Mouse (Mus musculus) lung, adult 18-20 months (tissue): ENCODE measurements at regions not wholly inside any gene's neighbourhood (a gene's known extent, or its start where the extent isn't known, plus 50 kb on each side); places are given as distances from the start of the nearest gene placed in this dataset.

ENCODE experiments used
- DNase-seq, 2 experiments: peaks; one replicate each; pipeline ENCODE4 v3.0.0; 2022; ENCODE audit warnings: mixed read lengths in 2 of 2

DNA sequence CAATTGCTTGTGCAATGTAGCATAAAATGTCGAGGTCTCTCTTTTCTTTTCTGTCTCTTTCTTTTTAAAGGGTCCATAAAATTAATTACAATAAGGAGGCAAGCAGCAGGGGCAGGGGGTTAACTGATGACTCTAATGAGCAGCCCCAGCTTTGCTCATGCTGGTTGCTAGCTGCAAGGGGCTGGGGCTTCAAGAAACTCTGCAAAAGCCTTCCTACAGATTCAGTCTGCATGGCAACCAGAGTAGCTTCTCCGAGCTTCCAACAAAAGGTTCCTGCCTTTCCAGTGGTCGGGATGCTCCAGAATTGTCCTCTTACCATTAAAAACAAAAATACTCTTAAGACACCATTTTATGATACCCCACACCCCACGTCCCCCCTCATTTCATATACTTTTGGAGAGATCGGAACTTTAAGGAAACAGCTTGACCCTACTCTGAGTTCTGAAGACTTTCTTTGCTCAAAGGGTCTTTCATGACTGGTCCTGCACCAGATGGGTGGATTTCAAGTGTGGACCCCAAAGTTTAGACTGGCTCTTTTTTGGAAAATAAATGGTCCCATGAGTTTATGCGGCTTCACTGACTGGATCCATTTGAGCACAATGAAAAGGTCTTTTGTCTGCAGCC, 280.8 kb downstream of the Insig2 start:
- DNase-seq = no peak

- no peak for DNase-seq
Measured at GRCm38 (mm10) chr1:121052120-121052501, 280.3 kb downstream of the Insig2 start.

DNA sequence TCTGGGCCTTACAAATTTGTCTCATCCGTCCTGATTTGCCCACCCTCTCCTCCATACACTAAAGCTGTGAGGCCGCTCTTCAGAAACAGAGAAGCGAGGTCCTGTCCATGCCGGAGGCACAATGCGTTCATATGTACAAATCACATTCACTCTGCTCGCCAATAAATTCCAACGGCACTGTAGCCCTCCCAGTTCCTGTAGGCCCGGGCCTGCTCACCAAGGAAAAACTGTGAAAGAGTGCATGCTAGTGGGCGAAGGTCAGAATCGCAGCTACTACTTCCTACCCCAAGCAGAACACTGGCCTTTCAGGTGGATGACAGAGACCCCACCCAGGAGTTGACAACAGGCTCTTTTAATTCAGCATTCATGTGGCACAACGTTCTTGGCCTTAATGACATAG, 278.7 kb downstream of the Insig2 start:
- DNase-seq = no peak

- DNase-seq = no peak
Measured at GRCm38 (mm10) chr1:121074569-121074968, 257.8 kb downstream of the Insig2 start.

DNA sequence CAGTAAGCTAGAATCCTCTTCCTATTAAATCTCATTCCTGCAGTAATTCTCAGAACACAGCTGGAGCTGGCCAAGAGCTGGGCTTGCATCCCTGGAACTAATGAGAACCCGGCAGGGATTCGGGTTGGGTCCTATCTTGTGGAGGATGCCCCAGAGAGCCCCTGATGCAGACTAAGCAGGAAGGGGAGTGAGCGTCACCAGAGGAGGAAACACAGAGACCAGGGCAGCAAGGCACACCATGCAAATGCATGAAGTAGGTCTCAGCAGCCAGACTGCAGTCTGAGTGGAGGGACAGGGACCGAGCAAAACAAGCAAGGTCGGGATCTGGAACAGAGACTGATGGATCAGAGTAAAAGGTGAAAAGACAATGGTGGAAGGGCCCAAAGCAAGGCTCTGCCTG, 249.6 kb downstream of the Insig2 start:
- no peak for DNase-seq

DNA sequence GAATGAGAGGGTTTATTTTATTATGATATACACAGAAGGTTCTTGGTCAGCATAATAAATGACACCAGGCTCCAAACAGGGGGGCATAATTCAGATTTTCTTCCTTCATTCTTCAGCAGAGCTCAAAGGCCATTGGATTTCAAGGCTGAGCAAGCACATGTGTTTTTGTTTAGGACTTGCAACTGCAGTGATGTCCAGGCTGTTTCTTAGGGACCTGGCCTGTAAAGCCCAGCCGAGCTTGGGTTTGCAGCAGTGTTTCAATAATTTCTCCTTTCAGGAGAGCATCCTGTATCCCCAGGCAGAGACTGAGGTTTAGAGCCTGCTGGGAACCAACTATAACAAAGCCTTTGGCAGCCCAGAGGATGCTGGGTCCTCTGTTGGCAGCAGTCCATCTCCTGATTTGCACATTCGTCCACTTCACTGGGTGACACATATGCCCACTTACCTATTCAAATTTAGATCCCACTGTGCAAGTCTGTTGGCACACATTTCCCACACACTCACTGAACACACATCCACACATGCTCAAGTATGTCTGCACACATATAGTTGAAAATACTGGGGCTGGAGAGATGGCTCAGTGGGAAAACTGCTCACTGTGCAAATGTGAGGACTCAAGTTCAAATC, 247.2 kb downstream of the Insig2 start:
- DNase-seq = no peak

- no peak for DNase-seq
Measured at GRCm38 (mm10) chr1:121087124-121087887, 245.1 kb downstream of the Insig2 start.

DNA sequence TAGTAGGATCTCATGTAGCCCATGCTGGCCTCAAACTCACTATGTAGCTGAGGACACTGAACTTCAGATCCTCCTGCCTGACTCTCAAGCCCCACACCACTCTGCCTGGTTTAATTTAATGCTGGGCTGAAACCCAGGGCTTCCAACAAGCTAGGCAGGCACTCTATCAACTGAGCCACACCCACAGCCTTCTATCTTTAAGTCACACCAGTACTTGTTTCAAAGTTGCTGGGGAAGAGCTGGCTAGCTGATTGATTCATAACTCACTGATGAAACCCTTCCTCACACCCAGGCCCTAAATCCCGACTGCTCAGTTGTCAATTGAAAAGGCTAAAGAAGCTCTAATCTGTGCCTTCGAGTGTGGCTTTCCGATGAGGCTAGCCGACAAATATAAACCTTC, 241.8 kb downstream of the Insig2 start:
- DNase-seq = no peak

DNA sequence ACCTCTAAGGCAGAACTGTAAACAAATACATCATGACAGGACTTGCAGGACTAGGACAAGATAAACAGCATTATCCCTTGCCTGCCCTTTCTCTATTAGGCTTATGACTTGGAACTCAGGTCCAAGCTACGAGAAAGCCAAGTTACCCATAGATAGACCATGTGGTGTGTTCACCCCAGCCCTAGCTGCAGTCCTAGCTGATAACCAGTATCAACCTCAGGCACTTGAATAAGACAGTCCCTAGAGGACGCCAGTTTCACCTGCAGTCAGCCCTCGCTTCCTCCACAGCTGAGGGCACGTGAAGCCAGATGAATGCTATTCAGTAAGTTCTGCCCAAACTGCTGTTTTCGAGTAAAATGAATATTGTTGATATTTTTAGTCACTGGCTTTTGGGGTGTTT, 239.5 kb downstream of the Insig2 start:
- no peak for DNase-seq

GRCm38 (mm10) chr1:121096551-121097550, 235.5 kb downstream of the Insig2 start:
- peak; percentile 7 to 16 for DNase-seq

GRCm38 (mm10) chr1:121111776-121112344, 220.5 kb downstream of the Insig2 start:
- peak in 1 of 2 experiments; percentile 5 for DNase-seq

GRCm38 (mm10) chr1:121112464-121112863, 219.9 kb downstream of the Insig2 start:
- DNase-seq = no peak

GRCm38 (mm10) chr1:121116626-121117025, 215.8 kb downstream of the Insig2 start:
- DNase-seq = peak in 1 of 2 experiments; percentile 39

DNA sequence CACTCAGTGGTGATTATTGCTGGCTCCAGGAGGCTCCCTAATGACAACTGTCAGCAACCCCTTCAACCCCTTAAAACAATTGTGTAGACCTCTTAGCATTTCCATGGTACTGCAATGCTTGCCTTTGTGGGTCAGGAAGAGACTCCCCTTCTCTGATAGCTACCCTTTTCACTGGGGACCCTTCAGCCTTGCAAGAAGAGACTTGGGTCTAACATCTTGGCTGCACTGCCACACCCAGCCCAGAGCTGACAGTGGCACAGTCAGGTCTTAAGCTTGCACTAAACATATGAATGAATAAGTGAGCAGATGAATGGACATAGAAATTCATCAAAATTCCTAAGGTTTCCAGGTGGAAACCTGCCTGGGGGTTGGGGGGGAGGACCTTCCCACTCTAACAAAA, 209.0 kb downstream of the Insig2 start:
- DNase-seq = no peak

DNA sequence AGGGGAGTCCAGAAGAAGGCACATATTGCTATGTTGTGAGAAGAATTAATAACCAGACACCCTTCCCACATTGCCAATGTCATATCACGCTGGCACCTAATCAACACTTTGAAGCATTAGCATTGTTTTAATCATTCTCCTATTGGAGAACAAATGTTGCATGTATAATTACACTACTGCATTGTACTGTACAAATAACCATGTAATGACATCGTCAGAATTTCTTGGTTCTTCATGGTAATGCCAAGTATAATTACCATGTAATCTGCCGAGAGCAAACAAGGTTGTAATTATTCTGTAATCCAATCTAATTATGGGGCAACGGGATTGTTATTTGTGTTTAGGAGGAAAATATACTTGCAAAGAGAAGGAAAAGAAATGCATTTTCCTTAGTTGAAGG, 196.1 kb downstream of the Insig2 start:
- DNase-seq = no peak

- no peak for DNase-seq
Measured at GRCm38 (mm10) chr1:121136846-121137245, 195.5 kb downstream of the Insig2 start.

DNA sequence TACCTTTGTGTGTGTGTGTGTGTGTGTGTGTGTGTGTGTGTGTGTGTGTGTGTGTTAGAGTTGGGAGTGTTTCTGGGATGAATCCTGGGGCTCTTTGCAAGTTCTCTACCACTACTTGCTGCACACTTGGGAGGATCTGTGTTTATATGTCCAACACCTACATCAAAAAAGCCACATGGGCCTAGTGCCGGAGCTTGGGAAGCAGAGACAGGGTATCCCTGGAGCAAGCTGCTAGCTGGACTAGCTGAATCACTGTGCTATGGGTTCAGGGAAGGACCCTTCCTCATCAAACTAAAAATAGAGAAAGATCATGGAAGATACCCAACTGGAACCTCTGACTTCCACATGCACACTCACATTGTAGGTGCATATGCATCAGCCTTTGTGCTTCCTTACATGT, 187.4 kb downstream of the Insig2 start:
- DNase-seq = no peak

DNA sequence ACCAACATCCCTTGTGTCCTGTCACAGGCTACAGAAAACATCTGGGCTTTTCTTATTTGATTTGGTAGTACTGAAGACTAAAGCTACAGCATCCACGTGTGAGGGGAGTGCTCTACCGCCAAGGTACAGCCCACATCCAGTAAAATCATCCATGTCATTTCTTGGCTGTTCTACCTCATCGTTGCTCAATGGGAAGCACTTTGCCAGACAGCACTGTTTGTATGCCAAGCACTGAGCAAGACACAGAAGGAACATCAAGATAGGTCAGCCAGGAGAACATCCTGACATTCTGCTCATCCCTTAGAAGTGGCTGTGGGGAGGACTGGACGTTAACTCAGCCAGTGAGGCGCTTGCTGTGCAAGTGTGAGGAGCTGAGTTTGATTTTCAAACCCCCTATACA, 178.9 kb downstream of the Insig2 start:
- no peak for DNase-seq

DNA sequence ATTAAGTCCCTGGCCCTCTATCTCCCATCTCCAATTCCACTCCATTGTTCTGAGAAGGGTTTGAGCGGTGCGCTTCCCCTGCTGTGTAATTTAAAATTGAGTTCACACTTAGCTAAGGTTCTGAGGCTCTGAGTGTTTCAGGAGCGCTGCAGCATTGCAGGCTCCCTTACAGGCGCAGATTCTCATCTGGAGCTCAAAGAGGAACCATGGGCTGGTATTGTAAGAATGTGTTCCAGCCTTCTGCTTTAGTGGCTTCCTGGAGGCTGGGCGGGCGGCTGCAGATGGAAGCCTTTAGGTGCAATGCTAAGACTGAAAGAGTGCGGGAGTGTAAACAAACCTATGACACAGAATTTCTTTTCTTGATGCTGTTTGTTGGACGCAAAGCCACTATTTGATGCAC, 177.8 kb downstream of the Insig2 start:
- no peak for DNase-seq

- no peak for DNase-seq
Measured at GRCm38 (mm10) chr1:121168651-121169050, 163.7 kb downstream of the Insig2 start.

GRCm38 (mm10) chr1:121176541-121176940, 155.8 kb downstream of the Insig2 start:
- DNase-seq = no peak

- no peak for DNase-seq
Measured at GRCm38 (mm10) chr1:121177136-121177907, 155.1 kb downstream of the Insig2 start.
